In genomic region chr1:52129794-52130193, GRCm38 (mm10) we compare ENCODE assay signal across 22 mouse cellular contexts. TPM values are rescaled to one million over a fixed set of nuclear protein-coding genes. Genes with fewer than 3 reads are reported as not detected.
DNase-seq lines count a peak whose midpoint lies in the region; ATAC-seq and TF ChIP-seq lines count a peak whose summit lies in the region.
"Had no signal": no experiment of that assay in that cellular context is flagged by ENCODE, and none has a peak within 500 bp of the region (broad histone marks: within the 10 kb centered on the region; RNA-seq: fewer than 3 reads in every experiment).

No protein-coding gene starts in this region.

- H3K4me3 ChIP-seq in liver, postnatal 0 days (ENCODE audit: low read depth, low read length), result no peak overlapping the region
- H3K4me3 ChIP-seq: embryonic facial prominence, embryonic 15.5 days; erythroblast, embryonic 14.5 days; forebrain, embryonic 10.5 days; gastrocnemius, adult 2 months; heart, embryonic 13.5 days; hindbrain, embryonic 12.5 days had no signal

- no peak overlapping the region for H3K9ac ChIP-seq in liver, postnatal 0 days (replicated peaks)
- H3K9ac ChIP-seq: embryonic facial prominence, embryonic 15.5 days; heart, embryonic 13.5 days; hindbrain, embryonic 12.5 days had no signal

- TF ChIP-seq CTCF in liver, postnatal 0 days (IDR thresholded peaks at IDR 0.05; ENCODE audit: low read depth), result no peak

- ATAC-seq in liver, postnatal 0 days, result peak; percentile 15; the same call in 1 of the 2 replicates
- ATAC-seq in granulocyte monocyte progenitor cell, adult 5-6 weeks (replicated peaks; ENCODE audit: poor library complexity, severe bottlenecking), result peak; percentile 98
- ATAC-seq in megakaryocyte progenitor cell, adult 5-6 weeks (replicated peaks; ENCODE audit: poor library complexity), result peak; percentile 99
- ATAC-seq: forebrain, embryonic 14.5 days; hindbrain, embryonic 16.5 days had no signal

- peaks cover 86% of the 10 kb centered on the region for H3K36me3 ChIP-seq in liver, postnatal 0 days (replicated peaks; ENCODE audit: insufficient read depth, low read length)

- H3K9me3 ChIP-seq in liver, postnatal 0 days (ENCODE audit: low read length), result no peaks in the 10 kb centered on the region
- H3K9me3 ChIP-seq: embryonic facial prominence, embryonic 15.5 days; forebrain, embryonic 10.5 days; G1E; heart, embryonic 13.5 days; hindbrain, embryonic 12.5 days had no signal

- no peak overlapping the region for H3K27ac ChIP-seq in liver, postnatal 0 days (ENCODE audit: low read depth)
- H3K27ac ChIP-seq: embryonic facial prominence, embryonic 15.5 days; forebrain, embryonic 10.5 days; gastrocnemius, adult 2 months; heart, embryonic 13.5 days; hindbrain, embryonic 12.5 days had no signal

- 60% methylated on average over 6 of the region's 6 CpGs for WGBS in liver, postnatal 0 days (ENCODE audit: insufficient replicate concordance)

- H3K4me1 ChIP-seq in liver, postnatal 0 days (ENCODE audit: insufficient read depth), result peaks cover 5% of the 10 kb centered on the region
- H3K4me1 ChIP-seq: embryonic facial prominence, embryonic 15.5 days; heart, embryonic 13.5 days had no signal

- H3K4me2 ChIP-seq in liver, postnatal 0 days (ENCODE audit: low read depth, low read length), result no peak overlapping the region
- H3K4me2 ChIP-seq: embryonic facial prominence, embryonic 15.5 days; heart, embryonic 13.5 days; hindbrain, embryonic 12.5 days had no signal

- DNase-seq in liver, postnatal 0 days, result no peak
- DNase-seq in liver, result no peak
- DNase-seq in ovary, postnatal 14 days (ENCODE audit: low spot score), result no peak
- no peak for DNase-seq in cerebellum, postnatal 10 days
- no peak for DNase-seq in thymus, postnatal 0 days (ENCODE audit: low spot score)
- DNase-seq: adrenal gland, postnatal 10 days; cerebellum, adult 11-12 months; cerebellum, adult 9-10 months; cerebellum, postnatal 36 days; embryo, embryonic 11 days; gastrocnemius, adult 2 months; heart, postnatal 36 days had no signal

- TF ChIP-seq EP300 in liver, postnatal 0 days (IDR thresholded peaks at IDR 0.05; ENCODE audit: low read depth), result no peak

- H3K27me3 ChIP-seq in liver, postnatal 0 days (ENCODE audit: insufficient read depth, low read length), result no peaks in the 10 kb centered on the region
- H3K27me3 ChIP-seq: embryonic facial prominence, embryonic 15.5 days; heart, embryonic 13.5 days; hindbrain, embryonic 12.5 days had no signal

RNA-seq across cellular contexts. Expression of gene Stat1, which starts 10.6 kb away (rescaled TPM):
- 31.2 and 33.7 TPM in 2 replicates for polyA plus RNA-seq in liver, postnatal 0 days (2015; fragmentation: Nextera tagmentation; extraction: Ambion mirVana)
- total RNA-seq in granulocyte monocyte progenitor cell, adult 5-6 weeks (2014; fragmentation: Nextera tagmentation), result 34.7 and 65.5 TPM in 2 replicates
- total RNA-seq in granulocyte monocyte progenitor cell, adult 5-6 weeks (2017), result 51.1 and 52.7 TPM in 2 replicates
- total RNA-seq in megakaryocyte progenitor cell, adult 5-6 weeks (2015), result 55.9 and 59.4 TPM in 2 replicates
- 46.5 and 56.9 TPM in 2 replicates for total RNA-seq in megakaryocyte progenitor cell, adult 5-6 weeks (2017)
- polyA plus RNA-seq in thymus, postnatal 0 days (2015; fragmentation: Nextera tagmentation; extraction: Ambion mirVana), result 212 and 220 TPM in 2 replicates

Comparison
In these comparisons a context has a peak if more than half of its experiments do, and no peak if none do; other contexts are left out.
1. ATAC-seq: peak in every context shown above with its lines; median percentile 99 in megakaryocyte progenitor cell, adult 5-6 weeks; 98 in granulocyte monocyte progenitor cell, adult 5-6 weeks; 15 in liver, postnatal 0 days.